Mouse (Mus musculus): Measurements from ENCODE around the gene Pfkm. TPM values are rescaled to one million over a fixed set of nuclear protein-coding genes. Genes with fewer than 3 reads are reported as not detected.
A peak's percentile ranks its signal among the peaks of the same experiment; 100 is the strongest.

Pfkm gene
- polyA plus RNA-seq, 1 experiment, result 471 TPM

DNA sequence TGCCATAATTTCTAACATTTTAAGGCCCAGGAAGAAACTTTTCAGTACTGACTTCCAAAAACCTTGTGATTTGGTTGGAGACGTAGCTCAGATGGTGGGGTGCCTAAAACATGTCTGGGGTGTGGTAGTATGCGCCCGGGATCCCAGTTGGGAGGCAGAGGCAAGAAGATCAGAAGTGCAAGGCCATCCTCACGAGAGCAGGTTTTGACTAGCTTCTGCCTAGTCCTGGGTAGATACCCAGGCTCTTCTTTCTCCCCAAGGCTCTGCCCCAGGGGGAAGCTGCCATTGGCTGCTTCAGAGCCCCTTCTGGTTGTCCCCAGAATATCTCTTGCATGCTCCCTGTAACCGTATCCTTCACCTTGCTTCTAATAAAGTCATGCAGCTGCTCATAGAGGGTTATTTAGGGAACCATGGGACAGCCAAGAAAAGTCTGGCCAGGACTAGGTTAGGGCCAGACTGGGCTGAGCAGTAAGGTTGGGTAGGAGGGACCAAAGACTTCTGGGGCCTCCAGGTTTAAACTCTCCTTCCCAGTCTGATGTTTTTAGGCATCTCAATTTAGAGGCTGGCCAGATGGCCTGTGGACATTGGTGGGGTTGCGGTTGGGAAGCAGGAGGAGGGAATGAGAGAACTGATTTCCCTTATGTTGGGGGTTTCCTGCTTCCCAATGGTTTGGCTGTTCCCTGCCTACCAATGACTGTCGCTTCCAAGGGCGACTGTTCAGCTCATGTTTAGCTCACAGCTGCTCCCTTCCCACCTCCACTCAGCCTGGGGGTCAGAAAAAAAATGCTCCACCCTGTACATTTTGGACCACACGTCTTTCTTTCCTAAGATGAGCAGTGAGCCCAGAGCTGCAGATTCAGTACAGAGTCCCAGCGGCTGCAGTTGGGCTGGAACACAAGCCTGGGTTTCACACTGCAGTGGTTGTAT, 22.7 kb downstream of the Pfkm start:
- Histone ChIP-seq H3K4me1 (ENCODE audit: control insufficient read depth, insufficient read depth, low read length) (peaks cover 36% of the 10 kb centered on the region), H3K27ac (ENCODE audit: insufficient read depth, low read length) (peak overlapping the region; percentile 70), H3K27me3 (ENCODE audit: control insufficient read depth, insufficient read depth, low read length) (no peaks in the 10 kb centered on the region), H3K4me3 (replicated peaks; ENCODE audit: insufficient read depth, low read depth, low read length) (no peak overlapping the region)
- TF ChIP-seq CTCF (IDR thresholded peaks at IDR 0.05; ENCODE audit: borderline replicate concordance, insufficient read depth, low read depth, low read length), result no peak
- no peak for TF ChIP-seq POLR2A (IDR thresholded peaks at IDR 0.05; ENCODE audit: borderline replicate concordance, insufficient read depth, low read length)
- 20% methylated on average over 10 of the region's 10 CpGs for WGBS
- peak in 1 of 2 experiments; percentile 32 for DNase-seq

DNA sequence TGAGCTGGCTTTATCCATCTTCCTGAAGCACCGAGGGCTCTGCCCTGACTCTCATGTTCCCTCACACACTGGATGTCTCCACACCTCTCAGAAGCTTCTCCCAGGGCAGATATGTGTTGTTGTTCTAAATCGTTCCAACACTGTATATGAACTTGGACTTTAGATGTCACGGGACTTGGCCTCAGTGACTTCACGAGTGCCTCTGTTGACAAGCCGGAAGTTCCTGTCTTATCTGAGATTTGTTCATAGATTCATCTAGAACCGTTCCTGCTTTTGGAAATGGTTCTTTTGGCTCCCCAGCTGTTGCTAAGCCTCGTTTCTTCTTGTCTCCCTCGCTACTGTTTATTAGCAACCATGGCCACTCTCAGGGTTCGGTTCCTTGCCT, 23.4 kb downstream of the Pfkm start:
- WGBS, result 81% methylated on average over 9 of the region's 9 CpGs
- H3K27ac ChIP-seq (ENCODE audit: insufficient read depth, low read length), result peak overlapping the region; percentile 70
- no peak for DNase-seq
- no peak overlapping the region for H3K4me3 ChIP-seq (replicated peaks; ENCODE audit: insufficient read depth, low read depth, low read length)
- TF ChIP-seq CTCF (IDR thresholded peaks at IDR 0.05; ENCODE audit: borderline replicate concordance, insufficient read depth, low read depth, low read length) (no peak), POLR2A (IDR thresholded peaks at IDR 0.05; ENCODE audit: borderline replicate concordance, insufficient read depth, low read length) (no peak)
- no peaks in the 10 kb centered on the region for H3K27me3 ChIP-seq (ENCODE audit: control insufficient read depth, insufficient read depth, low read length)
- H3K4me1 ChIP-seq (ENCODE audit: control insufficient read depth, insufficient read depth, low read length), result peaks cover 32% of the 10 kb centered on the region

DNA sequence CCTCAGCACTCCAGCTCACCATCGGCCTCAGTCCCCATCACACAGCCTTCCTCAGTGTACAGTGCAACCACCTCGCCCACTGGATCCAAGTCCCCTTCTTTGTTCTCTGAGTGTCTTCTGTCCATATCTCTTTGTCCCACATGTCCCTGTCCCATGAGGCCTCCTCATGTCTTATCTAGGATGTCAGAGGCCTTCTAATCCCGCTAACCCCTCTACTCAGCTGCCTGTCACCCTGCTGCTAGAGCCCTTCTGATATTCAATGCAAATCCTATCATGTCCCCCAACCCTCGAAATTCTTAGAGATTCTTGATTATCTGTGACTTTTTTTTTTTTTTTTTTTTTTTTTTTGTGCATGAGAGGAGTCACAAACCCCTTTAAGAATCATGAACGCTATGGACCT, 23.9 kb downstream of the Pfkm start:
- DNase-seq, result no peak
- Histone ChIP-seq H3K4me3 (replicated peaks; ENCODE audit: insufficient read depth, low read depth, low read length) (no peak overlapping the region), H3K27ac (ENCODE audit: insufficient read depth, low read length) (no peak overlapping the region; the same call in 1 of the 2 replicates), H3K27me3 (ENCODE audit: control insufficient read depth, insufficient read depth, low read length) (no peaks in the 10 kb centered on the region), H3K4me1 (ENCODE audit: control insufficient read depth, insufficient read depth, low read length) (peaks cover 29% of the 10 kb centered on the region)
- TF ChIP-seq POLR2A (IDR thresholded peaks at IDR 0.05; ENCODE audit: borderline replicate concordance, insufficient read depth, low read length) (no peak), CTCF (IDR thresholded peaks at IDR 0.05; ENCODE audit: borderline replicate concordance, insufficient read depth, low read depth, low read length) (no peak)
- WGBS, result 89% methylated on average over 5 of the region's 5 CpGs

DNA sequence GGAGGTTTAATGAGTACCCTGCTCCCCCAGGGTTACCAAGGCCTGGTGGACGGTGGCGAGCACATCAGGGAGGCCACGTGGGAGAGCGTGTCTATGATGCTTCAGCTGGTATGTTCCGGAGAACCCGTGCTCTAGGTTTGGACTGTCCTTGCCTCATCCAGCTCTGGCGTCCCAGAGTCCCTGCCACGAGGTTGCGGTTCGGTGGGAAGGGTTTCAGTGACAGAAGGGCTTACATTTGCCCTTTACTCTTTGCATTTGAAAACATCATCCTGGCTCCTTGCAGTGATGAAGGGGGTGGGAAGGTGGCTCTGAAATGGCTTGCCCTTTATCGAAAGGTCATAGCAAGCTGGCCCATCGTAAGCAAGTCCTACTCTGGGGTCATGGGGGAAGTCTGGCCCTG, 27.0 kb downstream of the Pfkm start:
- no peak overlapping the region for H3K27ac ChIP-seq (ENCODE audit: insufficient read depth, low read length)
- H3K4me1 ChIP-seq (ENCODE audit: control insufficient read depth, insufficient read depth, low read length), result peaks cover 17% of the 10 kb centered on the region
- WGBS, result 88% methylated on average over 12 of the region's 12 CpGs
- no peak for DNase-seq
- TF ChIP-seq CTCF (IDR thresholded peaks at IDR 0.05; ENCODE audit: borderline replicate concordance, insufficient read depth, low read depth, low read length) (no peak), POLR2A (IDR thresholded peaks at IDR 0.05; ENCODE audit: borderline replicate concordance, insufficient read depth, low read length) (no peak)
- H3K27me3 ChIP-seq (ENCODE audit: control insufficient read depth, insufficient read depth, low read length), result no peaks in the 10 kb centered on the region
- no peak overlapping the region for H3K4me3 ChIP-seq (replicated peaks; ENCODE audit: insufficient read depth, low read depth, low read length)

DNA sequence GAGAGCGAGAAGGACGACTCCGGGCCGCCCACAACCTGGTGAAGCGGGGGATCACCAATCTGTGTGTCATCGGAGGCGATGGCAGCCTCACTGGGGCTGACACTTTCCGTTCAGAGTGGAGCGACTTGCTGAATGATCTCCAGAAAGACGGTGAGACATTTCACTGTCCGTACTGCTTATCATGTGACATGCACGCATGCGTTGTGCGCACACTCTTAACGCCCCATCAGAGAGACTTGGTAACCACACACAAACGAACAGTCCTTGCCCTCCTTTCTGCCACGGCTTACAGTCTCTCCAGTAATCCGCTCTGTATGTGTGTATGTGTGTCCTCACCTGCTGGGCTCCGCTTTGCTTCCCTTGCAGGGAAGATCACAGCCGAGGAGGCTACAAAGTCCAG, 28.4 kb downstream of the Pfkm start:
- Histone ChIP-seq H3K27me3 (ENCODE audit: control insufficient read depth, insufficient read depth, low read length) (no peaks in the 10 kb centered on the region), H3K4me3 (replicated peaks; ENCODE audit: insufficient read depth, low read depth, low read length) (no peak overlapping the region), H3K27ac (ENCODE audit: insufficient read depth, low read length) (no peak overlapping the region), H3K4me1 (ENCODE audit: control insufficient read depth, insufficient read depth, low read length) (peaks cover 4% of the 10 kb centered on the region)
- TF ChIP-seq CTCF (IDR thresholded peaks at IDR 0.05; ENCODE audit: borderline replicate concordance, insufficient read depth, low read depth, low read length) (no peak), POLR2A (IDR thresholded peaks at IDR 0.05; ENCODE audit: borderline replicate concordance, insufficient read depth, low read length) (no peak)
- no peak for DNase-seq
- 93% methylated on average over 20 of the region's 20 CpGs for WGBS

DNA sequence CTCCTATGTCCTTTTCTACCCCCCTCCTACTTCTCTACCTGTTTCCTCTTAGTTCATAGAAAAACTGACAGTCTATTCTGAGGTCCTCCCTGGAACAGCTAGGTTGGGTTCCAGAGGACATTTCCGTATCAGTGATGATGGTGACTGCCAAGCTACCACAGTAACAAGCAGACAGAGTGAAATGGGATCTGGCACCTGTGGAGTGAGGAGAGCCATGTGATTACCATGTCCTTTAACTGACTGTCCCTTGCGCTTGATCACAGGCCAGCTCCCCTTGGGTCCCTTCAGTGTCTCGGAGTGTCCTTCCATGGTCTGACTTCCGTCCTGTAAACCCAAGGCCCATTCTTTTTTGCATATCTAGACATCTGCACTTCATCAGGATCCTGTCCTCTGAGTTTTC, 38.6 kb downstream of the Pfkm start:
- no peak for DNase-seq
- WGBS, result 75% methylated on average over 4 of the region's 4 CpGs
- TF ChIP-seq POLR2A (IDR thresholded peaks at IDR 0.05; ENCODE audit: borderline replicate concordance, insufficient read depth, low read length), result no peak
- no peak for TF ChIP-seq CTCF (IDR thresholded peaks at IDR 0.05; ENCODE audit: borderline replicate concordance, insufficient read depth, low read depth, low read length)
- no peak overlapping the region for H3K27ac ChIP-seq (ENCODE audit: insufficient read depth, low read length)
- no peaks in the 10 kb centered on the region for H3K27me3 ChIP-seq (ENCODE audit: control insufficient read depth, insufficient read depth, low read length)
- no peak overlapping the region for H3K4me3 ChIP-seq (replicated peaks; ENCODE audit: insufficient read depth, low read depth, low read length)
- 0 out of 2 replicates have a peak, but pooled peaks cover 4% of the 10 kb centered on the region for H3K4me1 ChIP-seq (ENCODE audit: control insufficient read depth, insufficient read depth, low read length)

DNA sequence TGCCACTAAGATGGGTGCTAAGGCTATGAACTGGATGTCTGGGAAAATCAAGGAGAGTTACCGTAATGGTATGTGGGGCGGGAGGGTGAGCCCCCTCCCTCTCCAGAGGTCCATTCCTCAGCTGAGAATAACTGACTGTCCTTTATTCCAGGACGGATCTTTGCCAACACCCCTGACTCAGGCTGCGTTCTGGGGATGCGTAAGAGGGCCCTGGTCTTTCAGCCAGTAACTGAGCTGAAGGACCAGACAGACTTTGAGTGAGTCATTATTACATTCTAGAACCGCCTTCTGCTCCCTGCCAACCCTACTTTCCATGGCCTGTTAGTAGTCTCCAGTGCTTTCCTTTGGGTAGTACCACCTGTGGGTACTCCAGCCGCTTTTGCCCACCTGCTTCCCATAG, 39.1 kb downstream of the Pfkm start:
- H3K27ac ChIP-seq (ENCODE audit: insufficient read depth, low read length), result no peak overlapping the region
- no peak for DNase-seq
- no peaks in the 10 kb centered on the region for H3K27me3 ChIP-seq (ENCODE audit: control insufficient read depth, insufficient read depth, low read length)
- TF ChIP-seq CTCF (IDR thresholded peaks at IDR 0.05; ENCODE audit: borderline replicate concordance, insufficient read depth, low read depth, low read length) (no peak), POLR2A (IDR thresholded peaks at IDR 0.05; ENCODE audit: borderline replicate concordance, insufficient read depth, low read length) (no peak)
- H3K4me1 ChIP-seq (ENCODE audit: control insufficient read depth, insufficient read depth, low read length), result 0 out of 2 replicates have a peak, but pooled peaks cover 4% of the 10 kb centered on the region
- H3K4me3 ChIP-seq (replicated peaks; ENCODE audit: insufficient read depth, low read depth, low read length), result no peak overlapping the region
- WGBS, result 86% methylated on average over 7 of the region's 7 CpGs

Data from cerebellum, adult 2 months (tissue).